Mouse (Mus musculus) adrenal gland, postnatal 14 days (tissue): ENCODE measurements at regions not wholly inside any gene's neighbourhood (a gene's known extent, or its start where the extent isn't known, plus 50 kb on each side); places are given as distances from the start of the nearest gene placed in this dataset.

Source experiments
- DNase-seq: peaks from one replicate; pipeline ENCODE4 v3.0.0; 2021; ENCODE audit warnings: mixed read lengths

DNA sequence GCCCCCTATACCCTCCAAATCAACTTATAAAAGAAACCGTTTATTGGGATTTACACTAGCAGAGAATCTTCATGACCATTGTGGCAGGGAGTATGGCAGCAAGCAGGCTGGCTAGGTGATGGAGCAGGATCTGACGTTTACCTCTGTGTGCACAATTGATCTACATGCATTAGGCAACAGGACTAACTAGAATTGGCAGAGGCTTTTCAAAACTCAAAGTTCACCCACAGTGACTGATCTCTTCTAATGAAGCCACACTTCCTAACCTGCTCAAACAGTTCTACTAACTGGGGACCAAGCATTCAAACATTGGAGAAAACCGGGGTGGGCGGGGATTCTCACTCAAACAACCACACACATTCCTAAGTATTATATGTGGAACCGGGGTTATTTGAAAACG is 1382.9 kb upstream of the Tenm2 start:
- no peak for DNase-seq

DNA sequence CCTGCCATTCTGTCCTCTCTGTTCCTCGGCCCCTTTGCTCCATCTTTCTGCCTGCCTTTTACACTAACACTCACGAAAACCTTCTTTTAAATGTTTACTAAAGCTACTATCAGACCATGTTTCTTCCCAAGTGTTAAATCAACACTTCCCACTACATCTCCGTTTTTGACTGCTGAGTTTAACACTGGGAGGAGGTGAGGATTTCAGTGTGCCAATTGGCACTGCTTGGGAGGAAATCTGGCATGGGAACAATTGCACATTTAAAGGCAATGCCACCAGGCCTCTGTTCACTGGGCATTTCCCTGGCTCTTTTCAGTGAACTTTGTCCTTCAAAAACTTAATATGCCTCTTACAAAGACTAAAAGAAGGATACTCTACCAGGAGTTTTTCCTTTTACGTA is 1365.2 kb upstream of the Tenm2 start:
- peak; percentile 9 for DNase-seq

DNA sequence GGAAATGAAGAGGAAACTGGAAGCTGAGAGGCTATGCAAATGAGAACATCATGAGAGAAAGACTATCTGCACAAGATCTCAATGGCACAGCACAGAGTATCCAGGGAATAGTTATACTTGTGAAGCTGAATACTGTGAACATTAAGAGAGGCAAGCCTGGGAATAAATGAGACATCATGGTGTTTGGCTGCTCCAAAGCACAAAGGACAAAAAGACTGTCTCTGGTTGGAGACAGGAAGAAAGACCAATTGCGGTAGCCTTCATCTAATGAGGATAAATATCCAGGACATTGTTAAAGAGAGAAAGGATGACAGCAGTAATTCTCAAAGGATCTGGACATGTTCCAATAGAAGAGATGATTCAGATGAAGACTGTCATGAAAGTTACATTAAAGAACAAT is 1332.8 kb upstream of the Tenm2 start:
- DNase-seq: no peak

DNA sequence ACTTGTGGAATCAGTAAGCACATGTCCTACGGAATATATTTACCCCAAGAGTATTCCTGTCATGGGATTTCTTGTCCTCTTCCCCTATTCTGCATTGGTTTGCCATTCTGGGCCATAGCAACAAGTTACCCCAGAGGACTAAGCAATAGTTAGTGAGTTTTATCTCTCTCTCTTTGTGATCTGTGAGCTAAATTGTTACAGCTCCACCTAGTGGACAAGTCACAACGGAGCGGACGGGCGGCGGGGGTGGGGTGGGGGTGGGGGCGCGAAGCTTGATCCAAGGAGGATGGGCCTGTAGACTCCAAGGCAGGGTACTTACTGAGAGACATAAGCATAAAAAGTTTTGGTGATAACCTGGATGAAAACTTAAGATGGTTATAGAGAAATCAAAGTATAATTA is 1308.1 kb upstream of the Tenm2 start:
- DNase-seq: peak; percentile 24

DNA sequence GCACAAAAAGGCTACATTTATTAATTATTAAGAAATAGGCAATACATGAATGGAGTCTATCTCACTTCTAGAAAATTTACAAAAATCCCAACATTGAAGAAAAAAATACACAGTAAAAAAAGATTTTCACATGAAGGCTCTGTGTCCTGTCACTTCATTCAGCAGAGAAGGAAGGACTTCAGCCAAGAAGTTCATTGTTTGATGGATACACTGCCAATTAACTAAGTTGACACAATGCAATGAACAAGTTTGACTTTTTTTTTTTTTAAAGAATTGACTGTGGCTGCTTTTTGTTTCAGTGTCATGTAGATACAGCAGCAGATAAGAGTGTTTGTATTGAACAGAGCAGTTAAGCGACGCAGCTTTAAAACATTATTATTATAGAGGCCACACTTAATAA is 1304.3 kb upstream of the Tenm2 start:
- DNase-seq: no peak

DNA sequence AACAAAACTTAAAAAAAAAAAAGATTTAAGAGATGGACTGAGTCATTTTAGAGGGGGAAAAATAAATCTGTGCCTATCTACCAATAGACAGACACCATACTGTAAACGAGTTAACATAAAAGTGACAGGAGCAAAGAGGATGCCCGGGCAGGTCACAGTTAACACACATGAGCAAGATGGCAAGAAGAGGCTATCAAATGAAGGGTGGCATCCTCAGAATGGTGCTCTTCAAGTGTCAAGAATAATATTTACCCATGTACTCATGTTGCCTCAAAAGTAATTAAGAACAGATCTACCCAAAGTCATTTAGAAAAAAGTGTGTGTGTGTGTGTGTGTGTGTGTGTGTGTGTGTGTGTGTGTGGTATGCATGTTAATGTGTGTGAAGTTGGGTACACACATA is 1296.5 kb upstream of the Tenm2 start:
- DNase-seq: no peak

DNA sequence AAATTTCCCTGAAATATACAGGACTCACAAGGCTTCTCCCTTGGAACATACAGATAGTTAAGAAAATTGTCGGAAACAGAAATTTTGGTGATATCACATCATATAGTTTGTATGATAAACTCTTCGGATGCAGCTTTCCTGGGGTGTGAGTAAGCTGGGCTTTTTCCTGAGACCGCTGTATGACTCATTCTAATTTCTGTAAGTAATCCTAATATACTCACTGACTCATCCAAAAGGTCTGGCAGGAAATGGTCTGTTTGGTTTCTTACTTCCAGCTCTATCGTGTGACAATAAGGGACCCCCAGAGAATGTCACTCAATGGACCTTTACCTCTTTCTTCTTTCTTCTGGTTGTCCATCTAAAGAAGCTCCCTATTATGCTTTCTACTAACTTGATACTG is 1273.9 kb upstream of the Tenm2 start:
- no peak for DNase-seq

DNA sequence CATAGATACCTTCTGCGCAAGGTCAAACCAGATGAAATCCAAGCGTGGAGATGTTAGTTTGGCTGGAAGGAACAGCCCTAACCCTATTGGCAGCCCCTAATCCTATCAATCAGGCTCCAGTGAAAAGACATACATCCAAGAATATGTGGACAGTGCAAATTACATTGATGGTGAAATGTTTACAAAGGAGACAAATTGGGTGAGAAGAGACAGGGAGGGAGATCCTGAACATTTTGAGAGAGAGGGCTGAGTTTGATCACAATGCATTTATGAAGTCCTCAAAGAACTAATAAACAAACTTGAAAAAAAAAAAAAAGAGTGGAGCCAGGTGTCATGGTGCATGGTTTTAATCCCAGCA is 1228.5 kb upstream of the Tenm2 start:
- no peak for DNase-seq

DNA sequence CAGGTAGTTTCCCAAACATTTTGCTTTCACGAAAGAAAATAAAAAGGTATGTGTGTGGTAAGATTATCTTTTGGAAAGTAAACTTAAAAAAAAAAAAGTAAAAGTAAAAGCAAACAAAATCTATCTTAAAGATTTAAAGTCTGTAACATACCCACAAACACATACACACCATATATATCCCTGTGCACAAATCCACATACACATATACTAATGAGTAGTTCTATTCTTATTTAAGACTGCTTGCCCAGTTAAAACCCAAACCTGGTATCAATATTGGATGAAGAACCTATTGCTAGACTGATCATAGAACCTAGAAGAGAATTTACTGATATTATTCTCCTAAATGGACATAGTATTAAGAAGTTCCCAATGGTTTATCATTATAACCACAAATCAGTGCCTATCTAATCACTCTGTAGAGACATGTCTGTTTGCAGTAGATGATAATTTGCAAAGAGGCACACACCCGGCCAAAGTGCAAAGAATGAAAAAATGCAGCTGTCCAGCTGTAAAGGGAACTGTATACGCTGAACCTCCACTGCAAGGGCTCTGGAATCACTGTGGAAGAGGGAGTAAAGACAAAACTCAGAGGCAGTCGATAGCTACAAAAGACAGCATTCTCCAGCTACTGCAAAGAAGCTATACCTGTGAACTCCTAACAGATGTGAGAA is 1227.9 kb upstream of the Tenm2 start:
- no peak for DNase-seq

DNA sequence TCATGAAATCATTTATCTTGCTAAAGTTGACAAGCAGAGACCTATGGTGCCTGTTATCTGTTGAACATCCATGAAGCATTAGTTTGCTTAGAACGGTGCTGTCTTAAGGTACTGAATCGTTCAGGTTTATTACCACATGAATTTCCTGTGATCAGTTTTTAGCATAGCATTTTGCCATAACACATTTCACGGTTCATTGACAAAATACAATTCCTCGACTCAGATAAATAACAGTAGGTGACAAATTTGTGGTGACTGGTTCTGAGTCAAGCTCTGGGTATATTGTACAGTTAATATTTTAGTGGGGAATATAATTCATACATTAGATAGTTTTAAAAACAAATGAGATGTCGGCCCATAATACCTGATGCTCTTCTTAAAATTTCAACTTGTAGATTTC is 1207.5 kb upstream of the Tenm2 start:
- DNase-seq: no peak

DNA sequence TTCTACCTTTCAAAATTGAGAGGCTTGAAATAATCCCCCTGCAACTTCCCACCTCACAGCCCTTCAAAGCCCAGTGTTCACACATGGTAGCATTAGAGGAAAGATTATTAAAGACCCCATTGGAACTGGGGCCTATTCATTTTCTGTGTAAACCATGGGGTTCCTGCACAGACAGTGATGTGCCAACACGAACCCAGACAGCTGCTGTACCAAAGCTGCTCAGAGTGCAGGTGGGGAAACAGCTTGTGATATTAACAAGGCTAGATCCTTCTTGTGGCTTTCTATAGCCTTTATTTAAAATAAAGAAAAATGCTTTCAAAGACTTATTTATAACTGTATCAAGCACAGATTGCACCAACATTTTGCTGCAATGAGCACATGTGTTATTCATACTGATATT is 1174.5 kb upstream of the Tenm2 start:
- DNase-seq: no peak

DNA sequence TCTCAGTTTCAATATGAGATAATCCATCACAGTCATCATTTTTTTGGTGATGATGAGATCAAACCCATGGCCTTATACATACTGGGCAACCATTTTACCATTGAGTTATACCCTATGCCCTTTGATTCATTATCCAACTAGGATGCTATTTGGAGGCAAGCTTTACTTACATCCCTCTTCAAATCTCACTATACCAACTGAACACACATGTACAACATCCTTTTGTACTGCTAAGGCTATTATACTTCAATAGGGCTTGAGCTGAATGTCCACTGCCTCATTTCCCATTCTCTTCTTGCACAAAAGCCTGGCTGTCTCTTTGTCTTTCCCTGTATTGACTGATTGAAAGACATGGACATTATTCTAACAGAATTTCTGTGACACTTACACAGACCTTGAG is 1162.0 kb upstream of the Tenm2 start:
- DNase-seq: no peak

DNA sequence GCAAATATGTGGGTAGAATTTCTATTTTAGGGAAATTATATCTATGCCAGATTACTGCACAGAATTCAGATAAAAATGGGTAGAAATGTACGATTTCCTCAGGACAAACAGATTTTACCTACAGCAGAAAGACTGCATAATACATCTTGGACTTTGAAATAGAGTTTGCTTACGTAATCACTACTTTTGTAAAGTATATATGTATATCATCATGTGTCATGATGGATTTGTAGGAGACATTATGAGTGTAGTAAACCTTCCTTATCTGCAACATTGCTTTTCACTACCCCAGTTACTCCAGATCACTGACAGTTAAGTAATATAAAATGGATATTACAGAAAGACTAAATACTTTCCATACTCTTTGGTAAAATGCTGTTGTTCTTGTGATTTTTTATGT is 1151.2 kb upstream of the Tenm2 start:
- DNase-seq: no peak

DNA sequence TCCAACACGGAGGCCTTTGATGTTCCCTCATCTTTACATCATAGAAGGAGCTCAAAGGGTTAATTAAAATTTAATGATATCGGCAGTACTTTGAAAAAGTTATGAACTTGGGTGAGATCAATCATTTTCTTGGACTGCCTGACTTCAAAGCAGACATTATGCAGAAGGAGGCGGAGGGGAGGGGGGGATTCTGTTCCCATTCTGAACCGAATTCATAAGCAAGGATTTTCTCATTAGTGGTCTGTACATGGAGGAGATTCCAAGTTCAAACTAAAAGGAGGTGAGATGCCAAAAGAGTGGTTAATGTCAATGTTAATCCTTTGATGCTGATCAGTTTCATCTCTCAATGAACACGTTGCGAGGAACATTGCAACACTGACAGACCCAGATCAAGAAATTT is 1110.7 kb upstream of the Tenm2 start:
- DNase-seq: no peak

DNA sequence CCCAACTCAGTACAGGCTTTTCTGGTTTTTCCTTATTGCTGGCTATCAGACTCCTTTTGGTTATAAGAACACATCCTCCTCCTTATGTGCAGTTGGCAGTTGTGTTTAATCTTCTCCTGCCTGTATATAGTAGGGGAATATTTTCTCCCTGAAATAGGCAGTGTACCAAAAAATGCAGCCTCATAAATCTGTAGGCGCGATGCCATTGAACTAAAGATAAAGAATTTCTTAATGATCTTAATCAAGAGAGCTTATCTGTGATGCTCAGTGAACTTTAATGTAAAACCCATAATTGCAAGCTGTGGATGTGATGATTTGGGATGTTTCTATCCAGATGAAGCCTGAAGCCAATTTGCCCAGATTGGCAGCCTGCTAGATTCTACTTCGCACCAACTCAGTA is 1099.6 kb upstream of the Tenm2 start:
- no peak for DNase-seq

DNA sequence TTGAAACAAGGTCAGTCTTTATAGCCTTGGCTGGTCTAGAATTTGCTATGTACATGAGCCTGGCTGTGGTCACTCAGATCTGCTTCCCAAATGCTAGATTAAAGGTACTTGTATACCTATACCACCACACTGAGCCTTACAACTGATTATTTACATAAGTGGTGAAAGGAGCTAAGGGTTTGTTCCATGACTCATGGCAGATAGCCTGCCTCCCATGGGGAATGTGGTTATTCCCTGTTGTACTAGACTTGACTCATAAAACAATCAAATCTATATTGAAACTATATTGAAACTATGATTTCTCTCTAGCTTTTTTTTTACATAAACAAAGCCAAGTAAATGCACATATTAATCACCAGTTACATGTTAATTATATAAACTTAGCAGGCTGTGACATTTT is 1061.9 kb upstream of the Tenm2 start:
- no peak for DNase-seq

DNA sequence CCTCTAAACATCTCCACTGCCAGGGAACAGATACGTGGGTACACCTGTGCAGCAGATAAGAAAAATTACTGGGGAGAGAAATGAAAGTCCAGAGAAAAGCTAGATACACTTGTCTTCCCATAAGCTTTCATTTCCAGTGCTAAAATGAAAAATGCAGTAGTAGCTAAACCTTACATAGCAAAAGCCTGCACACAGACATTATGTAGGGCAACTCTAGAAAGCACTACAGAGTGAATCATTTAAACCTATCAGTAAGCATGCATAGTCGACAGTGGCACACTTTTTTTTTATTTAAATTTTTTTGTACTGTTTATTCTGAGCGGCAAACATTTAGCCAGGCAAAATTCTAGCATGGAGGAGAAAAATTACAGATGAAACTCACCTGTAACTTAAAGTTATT is 1055.5 kb upstream of the Tenm2 start:
- DNase-seq: no peak

DNA sequence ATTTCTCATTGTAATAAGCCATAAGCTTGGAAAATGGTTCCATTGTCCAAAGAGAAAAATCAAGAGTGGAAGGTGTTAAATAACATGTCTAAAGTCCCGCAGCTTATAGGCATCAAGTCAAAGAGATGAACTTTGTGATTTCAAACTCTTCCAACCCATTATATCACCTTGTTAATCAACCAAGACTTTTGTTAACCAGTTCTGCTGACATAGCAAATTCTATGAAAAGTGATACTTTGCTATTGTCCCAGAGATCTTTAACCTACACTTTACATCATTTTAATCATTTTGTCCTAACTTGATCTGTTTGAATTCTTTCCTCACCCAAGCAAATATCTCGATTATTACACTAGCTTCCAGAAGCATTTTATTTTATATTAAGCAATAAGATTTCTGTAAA is 1045.2 kb upstream of the Tenm2 start:
- no peak for DNase-seq
